Mouse (Mus musculus): ENCODE results near the gene Ccdc47. TPM values are rescaled to one million over a fixed set of nuclear protein-coding genes. Genes with fewer than 3 reads are reported as not detected.
"Not testable (repeated sequence)": the region's sequence is repeated elsewhere in the genome, so short reads cannot be mapped to it uniquely, and the experiment has no call there.

Ccdc47 gene
- 89.5 and 90.2 TPM in 2 replicates for polyA plus RNA-seq (2016; fragmentation: Nextera tagmentation; extraction: Ambion mirVana)

DNA sequence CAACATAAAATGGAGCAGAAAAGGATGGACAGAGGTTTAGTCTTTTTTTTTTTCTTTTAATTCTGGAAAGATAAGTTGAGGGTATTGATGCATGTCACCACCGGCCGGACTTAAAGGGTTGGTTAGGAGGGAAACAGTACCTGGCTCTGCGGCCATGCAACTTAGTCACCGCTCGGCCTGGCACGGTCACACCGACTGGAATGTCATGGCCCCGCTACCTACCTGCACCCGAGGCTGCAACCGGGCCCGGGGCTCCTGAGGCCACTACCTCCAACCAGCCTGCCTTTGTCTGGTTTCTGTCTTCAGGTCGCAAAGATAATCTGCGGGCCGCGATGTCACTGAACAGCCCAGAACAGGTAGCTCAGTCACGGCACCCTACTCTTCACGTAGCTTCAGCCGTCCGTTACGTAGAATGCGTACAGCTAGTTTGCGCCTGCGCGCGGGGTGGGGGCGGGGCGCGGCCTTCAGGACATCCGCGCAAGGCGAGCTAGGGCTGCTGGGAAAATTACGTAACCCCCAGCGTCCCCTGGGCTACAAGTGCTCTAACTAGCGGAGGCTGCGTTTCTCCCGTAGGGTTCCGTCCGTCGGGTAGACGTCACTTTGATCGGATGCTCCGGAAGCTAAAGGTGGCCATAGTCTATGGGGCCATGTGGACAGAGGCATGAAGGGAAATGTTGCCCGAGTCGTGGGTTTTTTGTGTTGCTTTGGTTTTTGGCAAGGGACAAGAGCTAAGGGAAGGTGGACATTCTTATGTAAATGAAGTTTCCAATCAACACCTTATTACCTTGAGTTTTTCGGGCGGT is at the start of gene Ccdc47:
TSS of gene Ccdc47 (minus strand) at position 418 of the 803 bp plus-strand sequence.
- no peaks in the 10 kb centered on the region for H3K9me3 ChIP-seq
- H3K4me3 ChIP-seq, result peak within 1 kb of the TSS; percentile 91
- H3K9ac ChIP-seq, result peak within 1 kb of the TSS; percentile 87
- peak within 1 kb of the TSS; percentile 88 for H3K27ac ChIP-seq
- peak within 1 kb of the TSS; percentile 76 for H3K4me2 ChIP-seq (replicated peaks)
- H3K27me3 ChIP-seq (replicated peaks), result no peaks in the 10 kb centered on the region
- ATAC-seq (ENCODE audit: low FRiP score, low read depth), result peak; percentile 96
- peaks cover 23% of the 10 kb centered on the region for H3K36me3 ChIP-seq
- under 1% methylated on average over 46 of the region's 46 CpGs for WGBS
- peaks cover 23% of the 10 kb centered on the region for H3K4me1 ChIP-seq

DNA sequence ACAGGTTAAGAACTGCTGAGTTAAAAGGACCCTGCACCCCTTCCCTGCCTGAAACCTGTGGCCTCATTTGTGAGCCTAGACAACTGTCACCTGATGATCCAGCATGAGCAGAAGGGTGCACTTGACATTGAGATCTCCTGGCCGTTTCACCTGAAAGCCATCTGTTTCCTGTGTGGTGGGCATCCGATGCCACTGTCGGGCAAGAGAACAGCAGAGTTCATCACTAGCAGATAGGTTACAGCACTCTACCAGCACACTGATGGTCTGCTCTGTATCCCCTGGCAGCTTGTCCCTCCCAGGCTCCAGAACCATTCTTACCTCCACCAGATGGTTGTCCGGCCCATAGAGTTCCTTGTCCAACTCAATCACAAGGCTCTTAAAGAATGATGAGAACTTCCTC is 49.4 kb upstream of the Ccdc47 start:
- Histone ChIP-seq H3K36me3 (peaks cover 68% of the 10 kb centered on the region), H3K9ac (no peak overlapping the region), H3K9me3 (no peaks in the 10 kb centered on the region), H3K27me3 (replicated peaks) (no peaks in the 10 kb centered on the region), H3K4me1 (peaks cover 34% of the 10 kb centered on the region), H3K4me3 (no peak overlapping the region), H3K27ac (no peak overlapping the region), H3K4me2 (replicated peaks) (no peak overlapping the region)
- WGBS, result 91% methylated on average over 4 of the region's 4 CpGs
- no peak for ATAC-seq (ENCODE audit: low FRiP score, low read depth)

DNA sequence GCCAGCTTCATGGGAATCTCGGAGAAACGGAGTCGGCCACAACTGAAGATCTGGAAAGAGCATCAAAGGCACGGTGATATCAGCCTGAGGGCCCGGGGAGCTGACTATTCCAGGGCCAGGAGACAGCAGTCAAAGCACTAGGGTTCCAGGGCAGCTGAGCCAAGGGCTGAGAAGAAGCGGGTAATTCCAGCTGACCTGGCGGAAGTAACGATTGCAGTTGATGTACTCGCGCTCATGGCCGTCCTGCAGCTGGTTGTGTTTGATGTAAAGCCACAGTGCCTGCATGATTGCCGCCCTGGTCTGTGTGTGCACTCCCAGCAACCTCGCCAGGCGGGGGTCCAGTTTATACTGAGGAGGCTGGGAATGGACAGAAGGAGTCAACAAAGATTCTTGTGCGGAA is 48.8 kb upstream of the Ccdc47 start:
- Histone ChIP-seq H3K36me3 (peaks cover 69% of the 10 kb centered on the region), H3K4me1 (peaks cover 28% of the 10 kb centered on the region), H3K4me3 (no peak overlapping the region), H3K27ac (no peak overlapping the region), H3K27me3 (replicated peaks) (no peaks in the 10 kb centered on the region), H3K4me2 (replicated peaks) (no peak overlapping the region), H3K9ac (no peak overlapping the region), H3K9me3 (no peaks in the 10 kb centered on the region)
- ATAC-seq (ENCODE audit: low FRiP score, low read depth), result no peak
- WGBS, result 92% methylated on average over 15 of the region's 15 CpGs

DNA sequence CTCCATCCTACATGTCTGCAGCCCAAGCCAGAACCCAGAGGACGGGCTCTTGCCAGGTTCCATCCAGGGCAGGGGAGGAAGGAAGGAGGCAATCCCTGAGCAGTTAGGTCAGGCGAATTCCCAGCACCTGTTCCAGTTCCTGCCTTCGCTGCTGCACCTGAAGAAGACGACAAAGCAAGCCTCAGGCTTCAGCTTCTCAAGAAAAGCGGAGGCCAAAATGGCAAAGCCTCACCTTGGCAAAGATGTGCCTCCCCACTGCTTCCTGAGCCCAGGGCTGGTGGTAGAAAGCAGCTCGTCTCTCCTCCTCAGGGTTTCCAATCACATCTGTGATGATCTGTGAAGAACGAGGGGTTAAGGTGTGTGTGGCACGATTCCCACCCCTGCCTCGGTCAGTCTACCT is 47.8 kb upstream of the Ccdc47 start:
- whole genome bisulfite sequencing, result 90% methylated on average over 9 of the region's 9 CpGs
- H3K36me3 ChIP-seq, result peaks cover 75% of the 10 kb centered on the region
- ATAC-seq (ENCODE audit: low FRiP score, low read depth), result no peak

DNA sequence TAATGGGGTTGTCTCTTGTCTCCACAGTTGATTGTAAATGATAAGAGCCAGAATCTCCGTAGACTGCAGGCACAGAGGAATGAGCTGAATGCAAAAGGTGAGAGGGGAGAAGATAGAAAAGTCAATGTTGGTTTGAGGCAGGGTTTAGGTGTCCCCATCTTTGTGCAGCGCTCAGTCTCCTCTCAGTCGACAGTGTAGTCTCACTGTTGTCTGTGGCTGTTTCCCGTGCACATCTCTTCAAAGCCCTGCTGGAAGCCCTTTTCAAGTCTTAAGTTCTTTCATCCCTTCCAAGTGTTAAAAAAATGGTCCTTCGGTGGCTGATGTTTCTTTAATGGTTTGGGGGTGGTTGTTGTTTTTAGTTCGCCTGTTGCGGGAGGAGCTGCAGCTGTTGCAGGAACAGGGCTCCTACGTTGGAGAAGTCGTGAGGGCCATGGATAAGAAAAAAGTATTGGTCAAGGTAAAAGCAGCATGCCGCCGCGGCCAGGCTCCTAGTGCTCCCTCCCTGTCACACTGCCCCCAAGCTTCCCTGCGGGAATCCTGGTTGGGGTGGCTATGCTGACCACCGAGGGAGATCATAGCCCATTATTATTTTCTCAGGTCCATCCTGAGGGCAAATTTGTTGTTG is 44.8 kb upstream of the Ccdc47 start:
- WGBS, result 84% methylated on average over 14 of the region's 14 CpGs
- H3K9ac ChIP-seq, result no peak overlapping the region

More for the DNA sequence above, 47.8 kb upstream of the Ccdc47 start:
- no peak overlapping the region for H3K4me2 ChIP-seq (replicated peaks)
- no peak overlapping the region for H3K4me3 ChIP-seq
- no peak overlapping the region for H3K9ac ChIP-seq
- H3K9me3 ChIP-seq, result no peaks in the 10 kb centered on the region
- H3K27ac ChIP-seq, result no peak overlapping the region
- no peaks in the 10 kb centered on the region for H3K27me3 ChIP-seq (replicated peaks)
- peaks cover 21% of the 10 kb centered on the region for H3K4me1 ChIP-seq

DNA sequence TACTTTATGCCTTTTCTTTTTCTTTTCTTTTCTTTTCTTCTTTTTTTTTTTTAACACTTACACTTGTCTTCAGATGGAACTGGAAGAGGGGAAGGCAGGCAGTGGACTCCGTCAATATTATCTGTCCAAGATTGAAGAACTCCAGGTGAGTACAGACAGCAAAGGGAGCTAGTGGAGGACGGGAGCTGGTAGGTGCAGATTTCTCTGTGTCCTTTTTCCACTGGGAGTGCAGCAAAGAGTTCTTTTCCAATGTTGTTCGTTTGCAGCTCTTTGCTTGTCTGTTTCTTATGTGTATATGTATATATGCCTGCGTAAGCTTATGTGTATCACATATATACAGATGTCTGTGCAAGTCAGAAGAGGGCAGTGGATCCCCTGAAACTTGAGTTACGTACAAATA is 40.6 kb upstream of the Ccdc47 start:
- no peak for ATAC-seq (ENCODE audit: low FRiP score, low read depth)
- peaks cover 20% of the 10 kb centered on the region for H3K4me1 ChIP-seq
- no peak overlapping the region for H3K27ac ChIP-seq
- peak overlapping the region; percentile 96 for H3K4me2 ChIP-seq (replicated peaks)
- H3K9me3 ChIP-seq, result no peaks in the 10 kb centered on the region
- H3K27me3 ChIP-seq (replicated peaks), result no peaks in the 10 kb centered on the region
- H3K36me3 ChIP-seq, result peaks cover 54% of the 10 kb centered on the region
- peak overlapping the region; percentile 82 for H3K4me3 ChIP-seq
- 74% methylated on average over 5 of the region's 5 CpGs for WGBS
- 0 out of 2 replicates have a peak overlapping the region, but pooled peaks have one; percentile 38 for H3K9ac ChIP-seq

More for the DNA sequence above, 44.8 kb upstream of the Ccdc47 start:
- no peak for ATAC-seq (ENCODE audit: low FRiP score, low read depth)
- Histone ChIP-seq H3K4me1 (peaks cover 11% of the 10 kb centered on the region), H3K36me3 (peaks cover 76% of the 10 kb centered on the region), H3K4me3 (no peak overlapping the region), H3K4me2 (replicated peaks) (no peak overlapping the region), H3K9me3 (no peaks in the 10 kb centered on the region), H3K27me3 (replicated peaks) (no peaks in the 10 kb centered on the region), H3K27ac (no peak overlapping the region)

DNA sequence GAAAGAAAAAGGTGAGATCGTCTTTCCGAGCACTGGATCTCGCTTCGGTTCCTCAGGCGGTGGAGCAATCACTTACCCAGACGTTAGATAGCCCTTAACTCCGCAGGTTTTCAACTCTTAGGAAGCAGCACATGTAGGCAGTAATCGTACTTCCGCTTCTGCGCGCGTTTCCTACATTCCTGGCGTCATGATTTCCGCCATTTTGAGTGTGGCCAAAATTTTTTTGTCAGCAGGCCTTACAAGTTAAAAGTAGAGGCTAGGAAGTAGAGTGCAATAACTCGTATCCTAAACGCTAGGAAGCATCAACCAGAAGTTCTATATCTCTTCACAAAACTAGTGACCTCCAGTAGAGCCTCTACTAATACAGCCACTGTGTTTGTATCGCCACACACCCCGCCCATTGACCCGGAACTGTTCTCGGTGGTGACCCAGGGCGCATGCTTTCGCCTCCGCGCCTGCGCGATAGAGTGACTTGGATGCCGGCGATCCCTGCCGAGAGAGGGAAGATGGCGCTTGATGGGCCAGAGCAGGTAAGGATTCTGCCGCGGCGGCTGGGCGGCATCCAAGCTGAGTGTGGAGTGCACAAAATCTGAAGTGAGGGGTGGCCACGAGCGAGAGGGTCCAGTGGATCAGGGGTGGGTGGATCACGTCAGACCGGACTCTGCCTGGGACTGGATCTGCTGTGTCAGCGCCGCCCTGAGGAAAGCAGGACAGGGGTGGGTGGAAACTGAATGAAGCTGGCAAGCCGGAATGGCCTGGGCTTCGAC is 39.7 kb upstream of the Ccdc47 start, which contains the start of the genes Ftsj3 and Psmc5:
TSS of gene Ftsj3 (minus strand) at position 395 of the 767 bp plus-strand sequence.
TSS of gene Psmc5 (plus strand) at position 470 of the 767 bp plus-strand sequence.
- Histone ChIP-seq H3K9me3 (no peaks in the 10 kb centered on the region), H3K9ac (peak within 1 kb of the TSS; percentile 75), H3K4me3 (peak within 1 kb of the TSS; percentile 82), H3K36me3 (peaks cover 54% of the 10 kb centered on the region), H3K27me3 (replicated peaks) (no peaks in the 10 kb centered on the region), H3K27ac (peak within 1 kb of the TSS; percentile 50; the same call in 1 of the 2 replicates), H3K4me1 (peaks cover 20% of the 10 kb centered on the region), H3K4me2 (replicated peaks) (peak within 1 kb of the TSS; percentile 96)
- peak; percentile 95 for ATAC-seq (ENCODE audit: low FRiP score, low read depth)
- WGBS, result under 1% methylated on average over 42 of the region's 42 CpGs

DNA sequence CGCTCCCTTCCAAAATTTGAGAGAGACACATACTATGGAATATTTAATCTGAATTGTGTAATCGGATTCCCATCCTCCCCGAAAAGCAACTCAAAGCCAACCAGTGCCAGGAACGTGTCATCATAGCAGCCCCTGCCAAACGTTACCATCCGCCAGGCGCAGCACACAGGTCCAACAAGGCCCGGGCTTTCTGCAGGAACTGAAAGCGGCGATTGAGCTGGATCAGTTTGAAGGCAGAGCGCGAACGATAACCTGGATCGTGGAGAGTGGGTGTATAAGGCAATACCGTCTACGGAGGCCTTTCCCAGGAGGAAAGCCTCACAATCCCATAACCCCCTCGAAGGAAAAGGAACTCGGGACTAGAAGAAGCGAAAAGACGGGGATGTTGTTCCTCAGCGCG is 39.0 kb upstream of the Ccdc47 start:
- Histone ChIP-seq H3K9ac (peak overlapping the region; percentile 75), H3K4me2 (replicated peaks) (peak overlapping the region; percentile 96), H3K27ac (no peak overlapping the region), H3K36me3 (peaks cover 56% of the 10 kb centered on the region), H3K27me3 (replicated peaks) (no peaks in the 10 kb centered on the region), H3K4me1 (peaks cover 20% of the 10 kb centered on the region), H3K4me3 (peak overlapping the region; percentile 82), H3K9me3 (no peaks in the 10 kb centered on the region)
- 4% methylated on average over 22 of the region's 22 CpGs for WGBS
- ATAC-seq (ENCODE audit: low FRiP score, low read depth), result no peak

DNA sequence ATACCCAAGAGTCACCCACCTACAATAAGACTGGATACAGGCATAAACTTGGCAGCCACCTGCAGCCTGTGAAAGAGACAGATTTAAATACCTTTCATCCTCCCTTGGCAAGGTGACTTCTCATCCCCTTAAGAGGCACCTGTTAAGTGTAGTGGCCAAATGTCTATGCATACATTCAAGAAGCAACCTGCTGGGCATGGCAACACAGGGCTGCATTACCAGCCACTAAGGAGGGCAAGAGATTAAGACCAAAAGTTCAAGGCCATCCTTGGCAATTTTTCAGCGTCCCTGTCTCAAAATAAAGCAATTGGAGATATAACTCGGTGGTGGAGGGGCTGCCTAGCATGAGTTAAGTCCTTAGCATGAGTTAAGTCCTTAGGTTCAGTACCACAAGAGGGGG is 38.6 kb upstream of the Ccdc47 start:
- Histone ChIP-seq H3K9ac (peak overlapping the region; percentile 75), H3K27ac (no peak overlapping the region), H3K27me3 (replicated peaks) (no peaks in the 10 kb centered on the region), H3K4me2 (replicated peaks) (peak overlapping the region; percentile 96), H3K4me1 (peaks cover 20% of the 10 kb centered on the region), H3K4me3 (peak overlapping the region; percentile 82), H3K9me3 (no peaks in the 10 kb centered on the region), H3K36me3 (peaks cover 60% of the 10 kb centered on the region)
- WGBS, result 19% methylated on average over 2 of the region's 2 CpGs
- ATAC-seq (ENCODE audit: low FRiP score, low read depth), result no peak

DNA sequence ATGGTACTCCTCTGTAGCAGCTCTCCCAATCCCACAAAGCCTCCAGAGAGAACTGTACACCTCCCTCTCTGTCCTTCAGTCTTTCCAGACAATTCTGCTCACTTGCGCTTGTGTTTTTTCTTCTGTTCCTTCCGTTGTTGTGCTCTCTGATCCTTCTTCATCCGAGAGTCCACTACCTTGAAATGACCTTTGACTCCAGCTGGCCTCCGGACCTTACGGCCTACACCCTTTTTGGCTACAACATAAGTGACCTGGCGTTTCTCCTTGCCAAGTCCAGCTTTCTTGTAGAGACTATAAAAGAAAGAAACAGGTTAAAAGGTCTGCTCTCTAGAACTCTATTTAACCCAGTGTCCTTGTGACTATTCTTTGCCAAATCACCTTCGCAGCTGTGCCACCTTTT is 33.2 kb upstream of the Ccdc47 start:
- Histone ChIP-seq H3K9me3 (peaks cover 3% of the 10 kb centered on the region; the same call in 1 of the 2 replicates), H3K4me1 (no peaks in the 10 kb centered on the region), H3K9ac (no peak overlapping the region), H3K4me2 (replicated peaks) (no peak overlapping the region), H3K27ac (no peak overlapping the region), H3K36me3 (peaks cover 90% of the 10 kb centered on the region), H3K4me3 (no peak overlapping the region), H3K27me3 (replicated peaks) (no peaks in the 10 kb centered on the region)
- 90% methylated on average over 7 of the region's 7 CpGs for WGBS
- no peak for ATAC-seq (ENCODE audit: low FRiP score, low read depth)

DNA sequence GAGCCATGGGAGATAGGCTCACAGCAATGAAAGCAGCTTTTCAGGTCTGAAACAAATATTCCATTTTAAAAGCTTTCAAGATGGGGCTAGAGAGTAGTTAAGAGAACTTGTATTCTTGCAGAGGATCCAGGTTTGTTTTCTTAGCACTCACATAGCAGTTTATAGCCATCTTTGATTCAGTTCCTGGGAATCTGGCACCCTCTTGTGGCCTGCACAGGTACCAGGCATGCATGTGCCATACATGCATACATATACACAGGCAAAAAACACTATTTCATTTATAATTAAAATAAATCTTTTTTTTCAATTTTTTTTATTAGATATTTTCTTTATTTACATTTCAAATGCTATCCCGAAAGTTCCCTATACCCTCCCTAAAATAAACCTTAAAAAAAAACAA is 30.7 kb upstream of the Ccdc47 start:
- WGBS, result 96% methylated on average over 1 of the region's 1 CpGs
- no peak overlapping the region for H3K27ac ChIP-seq
- peaks cover 96% of the 10 kb centered on the region for H3K36me3 ChIP-seq
- H3K9ac ChIP-seq, result no peak overlapping the region
- no peak overlapping the region for H3K4me2 ChIP-seq (replicated peaks)
- no peaks in the 10 kb centered on the region for H3K4me1 ChIP-seq
- no peak overlapping the region for H3K4me3 ChIP-seq
- H3K9me3 ChIP-seq, result peaks cover 3% of the 10 kb centered on the region; the same call in 1 of the 2 replicates
- H3K27me3 ChIP-seq (replicated peaks), result no peaks in the 10 kb centered on the region
- no peak for ATAC-seq (ENCODE audit: low FRiP score, low read depth)

DNA sequence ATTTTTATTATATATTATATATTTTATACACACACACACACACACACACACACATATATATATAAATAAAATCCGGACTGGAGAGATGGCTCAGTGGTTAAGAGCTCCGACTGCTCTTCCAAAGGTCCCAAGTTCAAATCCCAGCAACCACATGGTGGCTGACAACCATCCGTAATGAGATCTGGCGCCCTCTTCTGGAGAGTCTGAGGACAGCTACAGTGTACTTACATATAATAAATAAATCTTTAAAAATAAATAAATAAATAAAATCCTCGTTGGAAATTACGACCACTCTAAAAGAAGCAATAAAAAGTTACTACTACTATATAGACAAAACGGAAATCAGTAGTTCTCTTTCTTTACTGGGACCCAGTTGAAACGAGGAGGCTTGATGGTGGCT is 17.8 kb upstream of the Ccdc47 start:
- H3K9me3 ChIP-seq; H3K27me3 ChIP-seq (replicated peaks); H3K9ac ChIP-seq; H3K27ac ChIP-seq; H3K4me1 ChIP-seq; H3K4me3 ChIP-seq; ATAC-seq (ENCODE audit: low FRiP score, low read depth); H3K4me2 ChIP-seq (replicated peaks): not testable (repeated sequence)
- peaks cover 70% of the 10 kb centered on the region for H3K36me3 ChIP-seq
- WGBS, result 82% methylated on average over 8 of the region's 8 CpGs

Measured in neural tube, embryonic 12.5 days (tissue).